Mouse (Mus musculus): ENCODE results near the gene Sult1b1. TPM values are rescaled to one million over a fixed set of nuclear protein-coding genes. Genes with fewer than 3 reads are reported as not detected.
"Not testable (repeated sequence)": the region's sequence is repeated elsewhere in the genome, so short reads cannot be mapped to it uniquely, and the experiment has no call there.

Sult1b1 gene
- polyA plus RNA-seq (2017; shearing (Covaris generic)), result not detected

GRCm38 (mm10) chr5:87538111-87538510 lies at the start of gene Sult1b1:
TSS of gene Sult1b1 (minus strand) at chr5:87538195.
- ATAC-seq, result no peak

- ATAC-seq, result no peak
Measured at GRCm38 (mm10) chr5:87580389-87580788, 42.4 kb upstream of the Sult1b1 start.

- ATAC-seq, result no peak
Measured at GRCm38 (mm10) chr5:87574174-87574573, 36.2 kb upstream of the Sult1b1 start.

DNA sequence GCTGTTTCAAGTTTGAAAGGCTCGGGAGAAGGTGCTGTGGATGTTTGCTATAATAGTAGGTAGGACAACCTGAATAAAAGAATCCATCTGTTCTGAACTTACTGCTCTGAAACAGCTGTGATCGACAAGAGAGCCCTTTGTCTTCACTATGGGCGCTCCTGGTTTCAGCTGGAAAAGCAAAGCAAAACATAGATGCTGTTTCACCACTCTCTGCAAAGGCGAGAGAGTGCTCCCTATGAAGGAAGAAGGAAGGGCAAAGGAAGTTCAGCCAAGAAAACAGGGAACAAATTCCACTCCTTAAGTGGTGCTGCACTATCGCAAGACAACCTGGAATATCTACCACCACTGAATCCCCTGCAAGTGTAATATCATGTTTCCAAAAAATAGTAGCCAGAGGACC lies 35.5 kb upstream of the Sult1b1 start:
- ATAC-seq, result no peak

- no peak for ATAC-seq
Measured at GRCm38 (mm10) chr5:87572781-87573180, 34.8 kb upstream of the Sult1b1 start.

DNA sequence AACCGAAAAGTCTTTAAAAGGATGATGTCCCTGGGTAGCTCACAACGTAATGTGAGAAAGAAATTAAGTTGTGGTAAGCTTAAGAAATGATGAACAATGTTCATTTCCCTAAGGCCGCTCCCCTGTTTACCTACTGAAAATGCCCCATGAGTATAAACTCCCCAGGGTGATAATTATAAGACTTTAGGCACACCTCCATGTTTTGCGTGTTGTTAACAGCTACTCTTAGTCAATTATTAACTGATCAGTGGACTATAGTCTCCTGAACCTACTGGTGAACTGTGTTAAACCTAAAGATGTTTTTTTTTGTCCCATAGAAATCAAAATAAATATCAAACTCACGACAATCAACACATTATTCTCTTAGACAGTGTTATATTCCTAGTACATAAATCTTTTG lies 30.9 kb upstream of the Sult1b1 start, which contains the start of gene Sult1d1:
TSS of gene Sult1d1 (minus strand) at position 183 of the 400 bp plus-strand sequence.
- no peak for ATAC-seq

DNA sequence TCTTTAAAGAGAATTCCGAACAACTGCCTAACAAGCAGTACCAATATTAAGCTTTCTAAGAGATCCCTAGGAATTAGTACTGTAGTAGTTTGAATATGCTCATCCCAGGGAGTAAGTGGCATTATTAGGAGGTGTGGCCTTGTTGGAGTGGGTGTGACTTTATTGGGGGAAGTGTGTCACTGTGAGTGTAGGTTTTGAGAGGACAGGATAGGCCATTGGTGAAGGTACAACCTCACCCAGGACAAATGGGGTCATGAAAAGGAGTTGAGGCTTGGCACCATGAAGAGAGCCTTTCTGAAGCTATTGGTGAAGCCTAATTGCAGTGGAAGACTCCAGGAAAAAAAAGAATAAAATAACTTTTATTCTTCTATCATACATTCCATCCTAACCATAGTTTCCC lies 29.3 kb upstream of the Sult1b1 start:
- no peak for ATAC-seq

- no peak for ATAC-seq
Measured at GRCm38 (mm10) chr5:87562966-87563365, 25.0 kb upstream of the Sult1b1 start.

GRCm38 (mm10) chr5:87562526-87562925 lies 24.5 kb upstream of the Sult1b1 start:
- ATAC-seq, result no peak

DNA sequence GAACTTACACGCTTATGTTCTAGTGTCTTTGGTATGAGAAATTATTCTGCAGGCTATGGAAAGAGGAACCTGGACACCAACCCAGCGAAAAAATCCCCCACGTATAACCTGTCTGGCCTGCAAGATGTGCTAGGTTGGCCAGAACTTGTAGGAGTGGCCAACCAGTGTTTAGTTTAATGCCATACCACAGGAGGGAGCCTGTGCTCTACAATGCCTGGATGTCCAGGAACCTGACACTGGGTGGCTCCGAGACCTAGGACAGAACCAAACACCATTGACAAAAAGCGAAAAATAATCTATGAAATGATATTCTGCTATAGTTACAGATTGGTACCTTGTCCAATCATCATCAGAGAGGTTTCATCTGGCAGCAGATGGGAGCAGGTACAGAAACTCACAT lies 22.1 kb upstream of the Sult1b1 start:
- no peak for ATAC-seq

DNA sequence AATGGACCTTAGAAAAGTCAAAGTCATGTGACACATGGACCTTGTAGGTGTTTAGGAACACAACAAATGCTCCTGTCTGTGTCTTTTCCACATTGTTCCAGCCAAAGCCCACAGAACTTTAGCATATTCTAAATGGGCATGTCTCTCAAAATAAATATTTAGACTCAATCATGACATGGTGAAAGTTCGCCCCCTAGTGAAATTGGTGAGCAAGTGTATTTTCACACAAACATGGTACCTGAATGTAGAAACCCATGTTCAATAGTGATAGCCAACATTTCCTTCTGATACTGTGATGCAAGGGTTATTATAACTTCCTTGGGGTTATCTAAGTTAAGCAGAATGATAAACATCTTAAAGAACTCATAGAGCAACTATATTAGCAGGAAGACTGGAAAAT lies 12.9 kb upstream of the Sult1b1 start:
- no peak for ATAC-seq

GRCm38 (mm10) chr5:87535994-87536644 lies 1.9 kb downstream of the Sult1b1 start:
- no peak for ATAC-seq

GRCm38 (mm10) chr5:87532288-87532687 lies 5.7 kb downstream of the Sult1b1 start:
- no peak for ATAC-seq

DNA sequence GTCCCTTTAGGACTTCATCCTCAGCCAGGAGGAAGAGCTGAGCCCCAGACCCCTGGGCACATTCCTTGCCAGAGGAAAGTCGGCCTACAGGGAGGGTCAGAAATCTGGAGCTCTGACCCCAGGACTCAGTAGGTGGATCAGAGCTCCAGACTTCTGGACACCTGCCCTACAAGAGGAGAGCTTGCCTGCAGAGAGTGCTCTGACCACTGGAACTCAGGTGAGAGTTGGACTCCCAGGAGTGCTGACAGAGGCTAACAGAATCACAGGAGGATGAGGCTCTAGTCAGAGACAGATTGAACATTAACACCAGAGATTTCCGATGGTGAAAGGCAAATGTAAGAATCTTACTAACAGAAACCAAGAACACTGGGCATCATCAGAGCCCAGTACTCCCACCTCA lies 14.4 kb downstream of the Sult1b1 start:
- not testable (repeated sequence) for ATAC-seq

DNA sequence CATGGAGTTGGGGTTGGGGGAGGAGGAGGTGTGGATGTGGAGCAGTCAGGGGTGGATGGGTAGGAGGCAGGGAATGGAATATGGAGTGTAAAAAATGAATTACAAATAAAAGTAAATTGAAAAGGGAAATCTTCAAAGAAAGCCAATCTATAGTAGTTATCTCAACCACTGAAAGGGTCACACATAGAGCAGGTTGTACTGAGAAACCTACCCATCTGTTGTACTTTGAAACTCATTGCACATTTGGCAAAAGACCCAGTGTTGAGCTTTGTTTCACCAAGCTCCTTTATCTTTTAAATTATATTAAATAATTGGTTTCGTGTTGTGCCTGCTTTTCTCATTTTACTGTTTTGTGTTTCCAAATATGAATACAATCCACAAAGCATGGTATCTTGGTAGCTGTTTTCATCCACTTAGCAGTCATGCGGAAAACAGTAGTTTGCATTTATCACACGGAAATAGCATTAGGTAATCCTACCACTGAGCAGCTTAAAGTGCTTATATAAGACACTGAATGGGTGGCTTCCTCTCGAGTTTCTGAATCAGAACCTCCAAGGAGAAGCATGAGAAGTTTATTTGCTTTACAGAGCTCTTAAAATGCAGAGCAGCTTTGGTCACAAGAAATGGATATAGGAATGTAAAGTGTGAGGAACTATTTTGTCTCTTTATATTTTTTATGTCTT lies 32.1 kb downstream of the Sult1b1 start:
- no peak for ATAC-seq

DNA sequence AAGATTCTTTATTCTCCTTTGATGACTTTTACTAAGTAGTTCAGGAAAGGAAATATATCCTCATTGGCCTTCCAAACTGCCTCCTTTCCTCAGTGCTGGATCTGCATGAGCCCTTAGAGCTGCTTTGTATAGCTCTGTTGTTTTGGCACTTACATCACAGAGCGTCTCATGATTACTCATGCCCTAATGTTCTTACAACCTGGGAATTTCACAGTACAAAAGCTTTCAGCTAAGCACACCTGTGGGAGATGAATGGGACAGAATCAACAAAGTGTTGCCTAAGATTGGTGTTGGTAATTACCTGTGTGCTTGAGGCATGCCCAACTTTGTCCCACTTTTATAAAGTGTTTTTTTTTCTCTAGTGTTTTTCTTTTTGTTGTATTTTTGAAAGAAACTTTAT lies 35.3 kb downstream of the Sult1b1 start:
- ATAC-seq, result no peak

- ATAC-seq, result no peak
Measured at GRCm38 (mm10) chr5:87499341-87499740, 38.7 kb downstream of the Sult1b1 start.

- no peak for ATAC-seq
Measured at GRCm38 (mm10) chr5:87498936-87499335, 39.1 kb downstream of the Sult1b1 start.

GRCm38 (mm10) chr5:87490771-87491170 lies 47.2 kb downstream of the Sult1b1 start, which contains the start of gene Ugt2a1:
TSS of gene Ugt2a1 (minus strand) at chr5:87490871.
- no peak for ATAC-seq

GRCm38 (mm10) chr5:87486706-87487105 lies 51.3 kb downstream of the Sult1b1 start, which contains the start of gene Gm43638:
TSS of gene Gm43638 (minus strand) at chr5:87486806.
- ATAC-seq, result not testable (repeated sequence)

DNA sequence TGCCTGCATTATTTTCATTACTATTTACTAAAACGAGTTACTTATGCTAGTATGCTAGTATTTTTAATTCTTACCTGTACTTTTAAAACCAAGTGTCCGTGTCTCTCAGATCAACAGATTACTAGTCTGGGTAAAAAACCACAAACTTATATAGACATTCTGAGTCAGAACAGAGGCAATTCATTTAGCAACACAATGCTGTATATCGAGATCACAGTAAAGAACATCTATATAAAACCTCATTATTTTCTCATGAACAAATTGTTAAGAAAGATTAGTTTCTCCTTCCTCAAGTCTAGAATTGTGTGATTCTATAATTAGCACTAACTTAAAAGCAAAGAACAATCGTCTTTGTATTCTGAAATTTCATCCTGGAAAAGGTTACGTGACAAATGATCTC lies 55.8 kb downstream of the Sult1b1 start, which contains the start of gene Ugt2a2:
TSS of gene Ugt2a2 (minus strand) at position 101 of the 400 bp plus-strand sequence.
- ATAC-seq, result no peak

All from inflammation-experienced regulatory T-cells, adult 6 months (primary cell).